Mouse (Mus musculus) spleen, adult 2 months (tissue): ENCODE data around the gene Fbxl14.

Source experiments
- CTCF ChIP-seq: fragments of 200-500 bp; IDR thresholded peaks from 2 replicates; pipeline ENCODE4 v1.5.1; 2011; ENCODE audit warnings: mild to moderate bottlenecking, inconsistent platforms; ENCODE audit not compliant: insufficient read depth, insufficient read length, insufficient replicate concordance; ENCODE audit errors: extremely low read depth
- POLR2A ChIP-seq: fragments of 200-500 bp; IDR thresholded peaks from 2 replicates; pipeline ENCODE4 v1.6.1; 2011; ENCODE audit warnings: low read depth, low read length, inconsistent platforms

GRCm38 (mm10) chr6:119521931-119522391 lies 42.5 kb downstream of the Fbxl14 start:
- TF ChIP-seq CTCF (no peak), POLR2A (no peak)
